ENCODE assay signal across 20 mouse cellular contexts in the genomic region with DNA sequence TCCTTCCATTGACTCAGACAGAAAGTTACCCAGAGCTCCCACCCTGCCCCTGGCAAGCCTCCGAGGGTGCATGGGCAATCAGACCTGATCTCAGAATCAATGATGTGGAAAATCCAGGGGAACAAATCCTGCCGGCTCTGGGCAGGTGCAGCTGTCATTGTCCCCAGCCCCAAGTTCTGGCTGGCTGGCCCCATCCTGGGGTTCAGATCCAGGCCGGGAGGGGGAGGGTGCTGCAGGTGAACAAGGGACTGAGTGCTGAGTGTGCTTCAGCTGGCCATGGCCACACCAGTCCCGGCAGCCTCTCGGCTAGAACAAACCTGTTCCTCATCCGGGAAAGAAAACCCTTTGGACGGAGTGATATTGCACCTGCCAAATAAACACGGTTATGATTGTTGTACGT. TPM values are rescaled to one million over a fixed set of nuclear protein-coding genes. Genes with fewer than 3 reads are reported as not detected.
"Had no signal": no experiment of that assay in that cellular context is flagged by ENCODE, and none has a peak within 500 bp of the region (broad histone marks: within the 10 kb centered on the region; RNA-seq: fewer than 3 reads in every experiment).

No protein-coding gene starts in this region.

- H3K36me3 ChIP-seq: limb, embryonic 13.5 days; midbrain, embryonic 12.5 days; neural tube, embryonic 13.5 days had no signal

- H3K9me3 ChIP-seq: neural tube, embryonic 13.5 days had no signal

- ATAC-seq: hindbrain, embryonic 16.5 days; inflammation-experienced regulatory T-cells, adult 6 months; intestine, postnatal 0 days; midbrain, embryonic 16.5 days had no signal

- H3K4me1 ChIP-seq: limb, embryonic 13.5 days; midbrain, embryonic 12.5 days; neural tube, embryonic 13.5 days had no signal

- H3K27ac ChIP-seq: layer of hippocampus, adult 2 months; limb, embryonic 13.5 days; liver, embryonic 14.5 days; midbrain, embryonic 12.5 days; neural tube, embryonic 13.5 days had no signal

- H3K9ac ChIP-seq: limb, embryonic 13.5 days; liver, embryonic 14.5 days; midbrain, embryonic 12.5 days; neural tube, embryonic 13.5 days had no signal

- H3K27me3 ChIP-seq: limb, embryonic 13.5 days; midbrain, embryonic 12.5 days; neural tube, embryonic 13.5 days had no signal

- H3K4me3 ChIP-seq: layer of hippocampus, adult 2 months; limb, embryonic 13.5 days; midbrain, embryonic 12.5 days; neural tube, embryonic 13.5 days had no signal

- DNase-seq: left cerebral cortex, postnatal 4 days; lung, adult 18-20 months; right cerebral cortex, postnatal 25 days; thymus, adult 18-20 months; thymus, postnatal 25 days had no signal

- H3K4me2 ChIP-seq: limb, embryonic 13.5 days; midbrain, embryonic 12.5 days; neural tube, embryonic 13.5 days had no signal

RNA-seq across cellular contexts. Expression of a gene that starts 49.0 kb away (rescaled TPM):
- total RNA-seq: layer of hippocampus, adult 2 months; layer of hippocampus, postnatal 10 days; left cerebral cortex, postnatal 4 days; liver, adult 2 months; megakaryocyte-erythroid progenitor cell, adult 5-6 weeks had no signal
- polyA plus RNA-seq: hindbrain, embryonic 16.5 days; inflammation-experienced regulatory T-cells, adult 6 months; intestine, postnatal 0 days; limb, embryonic 13.5 days; liver, adult 2 months; liver, embryonic 14.5 days; lung, embryonic 16.5 days; midbrain, embryonic 12.5 days; midbrain, embryonic 16.5 days; neural tube, embryonic 13.5 days; small intestine, adult 2 months; stomach, embryonic 16.5 days had no signal
